Mouse (Mus musculus): ENCODE results near the gene Atp7a. TPM values are rescaled to one million over a fixed set of nuclear protein-coding genes. Genes with fewer than 3 reads are reported as not detected.

Gene Atp7a
- polyA plus RNA-seq, 1 experiment: 9.4 TPM

DNA sequence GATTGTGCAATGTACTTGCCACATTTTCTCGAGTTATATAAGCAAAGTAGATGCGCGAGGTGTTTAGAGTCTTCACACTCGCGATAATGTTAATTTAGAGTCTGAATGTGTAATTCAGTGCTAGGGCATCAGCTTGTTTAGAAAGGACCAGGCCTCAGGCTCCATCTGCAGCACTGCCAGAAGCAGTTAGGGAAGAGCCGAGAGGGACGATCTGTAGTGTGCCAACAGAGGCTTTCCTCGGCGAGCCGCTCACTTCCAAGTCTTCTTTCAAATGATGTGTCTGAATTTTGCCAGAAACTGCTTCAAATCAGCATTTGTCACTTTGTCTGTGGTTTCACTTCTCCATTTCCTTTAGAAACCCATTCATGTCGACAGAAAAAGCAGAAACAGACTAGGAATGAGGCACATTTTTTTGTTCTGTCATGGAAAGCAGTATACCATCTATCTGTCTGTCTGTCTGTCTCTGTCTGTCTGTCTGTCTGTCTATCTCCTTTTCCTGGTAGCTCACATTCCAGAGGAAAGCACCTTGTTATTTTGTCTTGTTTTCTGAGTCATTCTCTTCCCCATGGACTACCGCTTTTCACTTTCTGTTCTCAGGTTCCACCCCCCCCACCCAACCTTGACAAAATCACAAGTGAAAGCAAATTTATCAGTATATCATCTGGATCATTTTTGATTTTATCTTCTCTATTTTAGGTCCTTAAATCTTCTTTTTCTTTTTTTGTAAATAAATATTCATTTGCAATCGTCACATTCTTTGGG lies 112.4 kb downstream of the Atp7a start:
- TF ChIP-seq POLR2A (IDR thresholded peaks at IDR 0.05; ENCODE audit: borderline replicate concordance, extremely low read depth, insufficient read depth, insufficient read length, poor library complexity, severe bottlenecking): no peak
- TF ChIP-seq CTCF (IDR thresholded peaks at IDR 0.05; ENCODE audit: borderline replicate concordance, extremely low read depth, insufficient read depth, insufficient read length): no peak

DNA sequence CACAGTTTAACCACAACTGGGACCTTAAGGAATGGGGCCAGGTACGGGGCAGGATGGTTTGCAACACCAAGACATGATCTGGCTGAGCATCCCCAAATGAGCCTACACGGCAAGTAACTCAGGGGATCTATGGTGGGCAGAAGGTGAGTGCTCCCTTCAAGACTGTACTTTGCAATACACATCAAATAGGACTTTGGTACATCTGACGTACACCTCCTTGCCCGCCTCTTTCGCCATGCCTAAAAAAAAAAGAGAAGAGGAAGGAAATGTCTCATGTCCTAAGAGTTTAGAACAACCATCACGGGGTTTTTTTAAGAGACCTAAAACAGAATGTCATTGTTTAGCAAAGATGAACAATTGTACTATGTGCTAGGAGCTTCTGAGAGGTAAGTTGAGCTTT lies 115.9 kb downstream of the Atp7a start, which contains the start of gene Tlr13:
Gene Tlr13 (plus strand): TSS at position 269 of the 400 bp plus-strand sequence.
- no peak for DNase-seq (ENCODE audit: low read depth)
- TF ChIP-seq POLR2A (IDR thresholded peaks at IDR 0.05; ENCODE audit: borderline replicate concordance, extremely low read depth, insufficient read depth, insufficient read length, poor library complexity, severe bottlenecking) (no peak), CTCF (IDR thresholded peaks at IDR 0.05; ENCODE audit: borderline replicate concordance, extremely low read depth, insufficient read depth, insufficient read length) (no peak)

More for the DNA sequence above, 112.4 kb downstream of the Atp7a start:
- DNase-seq (ENCODE audit: low read depth): peak; percentile 7

DNA sequence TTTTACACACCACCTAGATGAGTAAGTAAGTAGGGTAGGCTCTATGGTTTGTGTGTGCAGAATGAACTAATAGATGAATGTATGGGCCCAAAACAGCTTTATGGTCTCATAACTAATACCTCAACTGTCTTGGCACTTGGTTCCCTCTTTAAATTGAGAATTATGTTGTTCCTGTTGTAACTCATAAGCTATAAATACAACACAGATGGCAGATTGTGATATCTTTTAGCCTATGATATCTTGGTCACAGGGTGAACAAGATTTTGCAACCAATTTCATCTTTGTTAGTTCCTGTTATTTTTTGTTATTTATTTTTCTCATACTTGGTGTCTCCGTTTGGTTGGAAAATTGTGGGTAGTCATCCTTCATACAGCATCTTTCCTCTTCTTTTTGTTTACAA lies 121.1 kb downstream of the Atp7a start:
- TF ChIP-seq CTCF (IDR thresholded peaks at IDR 0.05; ENCODE audit: borderline replicate concordance, extremely low read depth, insufficient read depth, insufficient read length) (no peak), POLR2A (IDR thresholded peaks at IDR 0.05; ENCODE audit: borderline replicate concordance, extremely low read depth, insufficient read depth, insufficient read length, poor library complexity, severe bottlenecking) (no peak)
- DNase-seq (ENCODE audit: low read depth): no peak

DNA sequence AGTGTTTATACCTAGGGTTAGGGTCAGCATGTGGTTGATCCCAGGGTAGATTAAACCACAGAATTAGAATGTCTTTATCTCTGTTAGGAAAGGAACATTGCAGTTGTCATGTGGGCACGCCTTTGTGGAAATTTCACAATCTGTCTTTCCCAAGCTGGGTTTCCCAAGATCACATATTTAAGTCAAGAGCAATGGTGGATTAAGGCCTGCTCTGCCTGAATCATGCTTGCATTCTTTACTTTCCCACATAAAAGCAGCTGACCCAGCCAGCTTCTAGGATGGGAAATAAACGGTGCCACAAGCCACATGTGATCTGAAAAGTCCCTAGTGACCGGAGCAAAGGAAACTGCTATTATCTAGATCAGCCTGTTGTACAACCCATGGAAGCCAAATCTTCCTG lies 122.4 kb downstream of the Atp7a start:
- TF ChIP-seq CTCF (IDR thresholded peaks at IDR 0.05; ENCODE audit: borderline replicate concordance, extremely low read depth, insufficient read depth, insufficient read length) (no peak), POLR2A (IDR thresholded peaks at IDR 0.05; ENCODE audit: borderline replicate concordance, extremely low read depth, insufficient read depth, insufficient read length, poor library complexity, severe bottlenecking) (no peak)

DNA sequence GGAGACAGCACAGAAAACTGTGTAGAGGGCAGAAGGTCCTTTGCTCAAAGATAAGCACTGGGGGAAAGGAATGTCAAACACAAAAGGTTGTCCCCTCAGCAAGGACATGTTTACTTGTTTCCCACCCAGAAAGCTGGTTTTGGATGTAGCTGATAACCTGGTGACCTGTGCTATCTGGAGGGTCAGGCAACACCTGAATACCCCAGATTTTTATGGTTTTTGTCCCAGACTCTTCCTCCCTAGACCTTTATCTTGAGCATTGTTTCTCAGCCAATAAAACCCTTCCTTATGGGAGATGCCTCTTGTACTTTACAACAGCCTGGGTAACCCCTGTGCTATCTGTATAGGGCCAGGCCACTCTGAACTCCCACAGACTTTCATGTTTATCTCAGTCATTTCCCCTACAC lies 127.1 kb downstream of the Atp7a start:
- DNase-seq (ENCODE audit: low read depth): no peak
- TF ChIP-seq POLR2A (IDR thresholded peaks at IDR 0.05; ENCODE audit: borderline replicate concordance, extremely low read depth, insufficient read depth, insufficient read length, poor library complexity, severe bottlenecking): no peak
- TF ChIP-seq CTCF (IDR thresholded peaks at IDR 0.05; ENCODE audit: borderline replicate concordance, extremely low read depth, insufficient read depth, insufficient read length): no peak

More for the DNA sequence above, 122.4 kb downstream of the Atp7a start:
- DNase-seq (ENCODE audit: low read depth): no peak

DNA sequence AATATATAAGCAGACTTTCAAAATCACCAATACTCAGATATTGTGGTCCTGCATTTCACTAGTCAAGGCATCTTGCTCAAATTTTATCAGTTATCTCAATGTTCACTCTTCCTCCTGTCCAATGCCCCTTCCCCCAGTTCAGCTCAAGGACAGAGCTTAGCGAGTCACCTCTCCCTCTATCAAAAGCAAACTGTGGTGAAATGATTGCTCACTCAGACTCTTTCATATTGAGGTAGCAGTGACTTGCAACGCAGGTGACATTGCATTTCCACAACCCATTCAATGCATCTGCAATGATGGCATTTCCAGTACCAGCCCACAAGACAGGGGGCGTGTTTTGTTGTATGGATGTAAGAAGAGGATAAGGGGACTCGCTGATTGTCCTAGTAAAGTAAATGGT lies 128.8 kb downstream of the Atp7a start:
- DNase-seq (ENCODE audit: low read depth): no peak
- TF ChIP-seq POLR2A (IDR thresholded peaks at IDR 0.05; ENCODE audit: borderline replicate concordance, extremely low read depth, insufficient read depth, insufficient read length, poor library complexity, severe bottlenecking) (no peak), CTCF (IDR thresholded peaks at IDR 0.05; ENCODE audit: borderline replicate concordance, extremely low read depth, insufficient read depth, insufficient read length) (no peak)

DNA sequence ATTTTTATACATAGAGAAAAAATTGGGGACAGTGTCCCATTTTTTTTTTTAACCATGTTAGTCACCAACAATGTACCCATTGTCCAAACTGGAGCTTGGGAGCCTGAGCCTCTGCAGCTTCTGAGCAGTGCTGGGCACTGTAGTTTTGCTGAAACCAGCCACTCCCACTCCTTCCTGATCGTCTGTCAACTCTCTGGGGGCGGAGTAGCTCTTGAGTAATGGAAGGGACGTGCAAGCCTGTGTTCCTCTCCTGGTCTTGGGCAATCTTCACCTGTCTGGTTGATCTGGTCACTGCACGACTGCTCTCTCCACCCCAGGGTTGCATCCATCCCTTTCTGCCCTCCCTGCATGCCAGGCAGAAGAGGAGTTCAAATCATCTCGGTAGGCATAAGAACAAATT lies 136.9 kb downstream of the Atp7a start:
- TF ChIP-seq CTCF (IDR thresholded peaks at IDR 0.05; ENCODE audit: borderline replicate concordance, extremely low read depth, insufficient read depth, insufficient read length): no peak
- no peak for TF ChIP-seq POLR2A (IDR thresholded peaks at IDR 0.05; ENCODE audit: borderline replicate concordance, extremely low read depth, insufficient read depth, insufficient read length, poor library complexity, severe bottlenecking)

DNA sequence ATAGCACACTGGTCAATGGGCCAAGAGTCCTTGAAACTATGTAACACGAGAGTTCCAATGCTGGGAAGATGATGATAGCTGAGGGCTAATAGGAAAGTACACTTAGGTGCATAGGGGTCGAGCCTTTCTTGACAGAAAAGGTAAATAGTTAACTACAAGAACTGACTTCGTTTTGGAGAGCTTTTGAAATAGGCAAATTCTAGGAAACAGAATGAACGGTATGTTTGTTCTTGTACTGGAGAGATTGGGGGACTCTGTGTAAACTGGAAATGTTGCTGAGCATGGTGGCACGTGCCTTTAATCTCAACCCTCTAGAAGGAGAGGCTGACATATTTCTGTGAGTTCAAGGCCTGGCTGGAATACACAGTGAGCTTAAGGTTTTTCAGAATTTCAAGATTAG lies 137.5 kb downstream of the Atp7a start:
- no peak for DNase-seq (ENCODE audit: low read depth)
- no peak for TF ChIP-seq CTCF (IDR thresholded peaks at IDR 0.05; ENCODE audit: borderline replicate concordance, extremely low read depth, insufficient read depth, insufficient read length)

More for the DNA sequence above, 136.9 kb downstream of the Atp7a start:
- DNase-seq (ENCODE audit: low read depth): no peak

DNA sequence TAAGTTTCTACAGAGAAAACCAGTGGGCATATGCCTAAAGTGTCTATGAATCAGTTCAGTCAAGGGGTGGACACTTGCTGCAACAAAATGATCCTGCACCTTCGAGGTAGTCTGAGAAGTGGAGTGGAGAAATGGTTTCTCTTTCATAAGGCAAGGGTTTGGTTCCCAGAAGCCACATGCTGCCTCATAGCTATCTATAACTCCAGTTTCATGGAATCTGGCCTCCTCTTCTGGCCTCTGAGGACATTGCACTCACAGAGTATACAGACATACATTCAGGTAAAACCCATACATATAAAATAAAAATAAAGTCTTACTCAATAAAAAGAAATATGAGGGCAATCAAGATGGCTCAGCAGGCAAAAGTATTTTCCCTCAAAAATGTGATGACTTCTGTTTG lies 138.0 kb downstream of the Atp7a start:
- TF ChIP-seq POLR2A (IDR thresholded peaks at IDR 0.05; ENCODE audit: borderline replicate concordance, extremely low read depth, insufficient read depth, insufficient read length, poor library complexity, severe bottlenecking): no peak
- 0 out of 2 replicates have a peak, but pooled peaks have one; percentile 3 for TF ChIP-seq CTCF (IDR thresholded peaks at IDR 0.05; ENCODE audit: borderline replicate concordance, extremely low read depth, insufficient read depth, insufficient read length)
- DNase-seq (ENCODE audit: low read depth): no peak

DNA sequence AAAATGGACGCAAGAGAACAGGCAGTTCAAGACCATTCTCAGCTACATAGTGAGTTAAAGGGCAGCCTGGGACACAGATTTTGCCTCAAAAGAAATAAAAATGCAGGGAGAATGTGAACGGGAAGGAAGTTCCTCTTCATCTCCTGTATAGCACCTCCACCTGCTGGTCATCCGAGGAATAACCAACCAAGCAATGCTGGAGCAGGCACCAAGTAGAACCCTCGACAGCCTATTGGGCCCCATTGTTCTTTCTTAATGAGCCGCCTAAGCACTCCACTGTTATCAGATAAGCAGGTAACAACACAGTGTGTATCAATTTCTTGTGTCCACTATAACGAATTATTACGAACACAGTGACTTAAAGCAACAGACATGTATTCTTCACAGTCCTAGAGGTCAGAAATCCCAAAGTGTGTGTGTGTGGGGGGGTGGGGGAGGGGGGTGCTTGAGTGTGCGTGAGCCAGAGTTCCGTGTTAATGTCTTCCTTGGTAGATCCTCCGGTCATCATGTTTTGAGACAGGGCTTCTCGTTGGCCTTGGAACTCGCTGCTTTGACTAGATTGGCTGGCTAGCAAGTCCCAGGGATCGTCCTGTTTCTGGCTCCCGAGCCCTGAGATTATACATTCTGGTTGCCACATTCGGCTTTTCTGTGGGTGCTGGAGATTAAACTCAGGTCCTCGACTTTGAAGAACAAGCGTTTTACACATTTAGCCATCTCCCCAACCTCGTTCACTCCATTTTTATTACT lies 144.2 kb downstream of the Atp7a start:
- peak; percentile 91 for DNase-seq (ENCODE audit: low read depth)

DNA sequence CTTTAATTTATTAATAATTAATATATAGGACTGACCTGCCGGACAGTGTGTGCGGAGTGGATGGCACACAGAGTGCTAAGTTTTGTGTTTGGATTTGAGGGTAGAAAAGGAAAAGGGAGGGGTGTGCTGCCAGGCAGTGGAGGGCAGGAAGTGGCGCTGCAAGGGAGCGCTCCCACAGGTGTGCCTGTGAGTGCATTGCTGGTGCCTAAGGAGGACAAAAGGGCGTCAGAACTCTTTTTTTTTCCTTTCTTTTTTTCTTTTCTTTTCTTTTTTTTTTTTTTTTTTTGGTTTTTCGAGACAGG lies 144.7 kb downstream of the Atp7a start:
- no peak for DNase-seq (ENCODE audit: low read depth)
- no peak for TF ChIP-seq CTCF (IDR thresholded peaks at IDR 0.05; ENCODE audit: borderline replicate concordance, extremely low read depth, insufficient read depth, insufficient read length)
- TF ChIP-seq POLR2A (IDR thresholded peaks at IDR 0.05; ENCODE audit: borderline replicate concordance, extremely low read depth, insufficient read depth, insufficient read length, poor library complexity, severe bottlenecking): no peak

More for the DNA sequence above, 144.2 kb downstream of the Atp7a start:
- TF ChIP-seq POLR2A (IDR thresholded peaks at IDR 0.05; ENCODE audit: borderline replicate concordance, extremely low read depth, insufficient read depth, insufficient read length, poor library complexity, severe bottlenecking) (no peak), CTCF (IDR thresholded peaks at IDR 0.05; ENCODE audit: borderline replicate concordance, extremely low read depth, insufficient read depth, insufficient read length) (peak; percentile 66; the same call in 1 of the 2 replicates)

Other genes starting within 250 kb of the Atp7a start
- 84.4 and 105 TPM in 2 replicates for gene Atrx, start 97.9 kb upstream of the Atp7a start, polyA plus RNA-seq (2012; rRNA removed)
- gene Magt1, start 15.4 kb upstream of the Atp7a start, polyA plus RNA-seq (2012; rRNA removed): 8.2 and 11.4 TPM in 2 replicates
- gene Cox7b, start 11.6 kb upstream of the Atp7a start, polyA plus RNA-seq (2012; rRNA removed): 289 and 395 TPM in 2 replicates
- 0.10 and 0.22 TPM in 2 replicates for gene Tlr13, start 115.9 kb downstream of the Atp7a start, polyA plus RNA-seq (2012; rRNA removed)
- 252 and 255 TPM in 2 replicates for gene Pgk1, start 159.8 kb downstream of the Atp7a start, polyA plus RNA-seq (2012; rRNA removed)
- 11.5 and 11.8 TPM in 2 replicates for gene Taf9b, start 193.9 kb downstream of the Atp7a start, polyA plus RNA-seq (2012; rRNA removed)
- 0.01 TPM in 1 of 2 replicates, not detected in the other for gene Fnd3c2, start 228.1 kb downstream of the Atp7a start, polyA plus RNA-seq (2012; rRNA removed)